Mouse (Mus musculus) kidney, adult 2 months (tissue): ENCODE data around the gene Gm28539. TPM values are rescaled to one million over a fixed set of nuclear protein-coding genes. Genes with fewer than 3 reads are reported as not detected.
"Not testable (repeated sequence)": the region's sequence is repeated elsewhere in the genome, so short reads cannot be mapped to it uniquely, and the experiment has no call there.

ENCODE experiments used
- DNase-seq: peaks from one replicate; pipeline ENCODE4 v3.0.0; 2021
- H3K27ac ChIP-seq: fragments of 200-500 bp; 2 replicates; pipeline ENCODE4 v1.5.1; 2012; ENCODE audit warnings: low read depth, low read length, control low read depth, inconsistent platforms; ENCODE audit not compliant: insufficient read depth
- H3K27me3 ChIP-seq: fragments of 200-500 bp; replicated peaks from 2 replicates; pipeline ENCODE4 v1.6.1; 2012; ENCODE audit warnings: mild to moderate bottlenecking, moderate library complexity, low read length, inconsistent platforms; ENCODE audit not compliant: control insufficient read depth, insufficient read depth
- H3K36me3 ChIP-seq: fragments of 200-500 bp; 2 replicates; pipeline ENCODE4 v1.6.1; 2012; ENCODE audit warnings: mild to moderate bottlenecking, moderate library complexity, low read length, inconsistent platforms; ENCODE audit not compliant: control insufficient read depth, insufficient read depth
- H3K4me1 ChIP-seq: fragments of 200-500 bp; 2 replicates; pipeline ENCODE4 v1.6.1; 2011; ENCODE audit warnings: low read length; ENCODE audit not compliant: control insufficient read depth, insufficient read depth
- H3K4me3 ChIP-seq: fragments of 200-500 bp; 2 replicates; pipeline ENCODE4 v1.5.1; 2011; ENCODE audit warnings: mild to moderate bottlenecking, low read depth, low read length, control low read depth; ENCODE audit not compliant: insufficient read depth
- CTCF ChIP-seq: fragments of 200-500 bp; conservative IDR thresholded peaks from 2 replicates; pipeline ENCODE4 v1.5.1; 2011; ENCODE audit warnings: low read depth, mild to moderate bottlenecking, control low read depth, low read length, moderate library complexity, mixed read lengths; ENCODE audit not compliant: insufficient read depth, insufficient read length
- POLR2A ChIP-seq: fragments of 200-500 bp; IDR thresholded peaks from one replicate; pipeline ENCODE4 v1.6.1; 2011; ENCODE audit warnings: low read depth, low read length, control low read depth
- WGBS: fragments of 180-500 bp; shearing (Covaris S2); methylation state at CpG from one replicate; pipeline ENCODE4 v1.1.7; 2018; 5-methylcytosine and 5-hydroxymethylcytosine counted together
- polyA plus RNA-seq: library from polyadenylated mRNA; depleted of rRNA; stranded (reverse); fragments of >200 nt; gene quantifications from 2 replicates; pipeline ENCODE4 v1.2.3, GENCODE M21; 2012

Gene Gm28539
- polyA plus RNA-seq, 1 experiment = not detected

- no peak overlapping the region for H3K27ac ChIP-seq
- TF ChIP-seq POLR2A = no peak
- no peaks in the 10 kb centered on the region for H3K4me1 ChIP-seq
- WGBS = 83% methylated on average over 4 of the region's 4 CpGs
- no peak for DNase-seq
- H3K4me3 ChIP-seq = no peak overlapping the region
- peaks cover 16% of the 10 kb centered on the region for H3K36me3 ChIP-seq
- no peaks in the 10 kb centered on the region for H3K27me3 ChIP-seq
Observed at GRCm38 (mm10) chr16:18822925-18823324, 13.5 kb upstream of the Gm28539 start.

GRCm38 (mm10) chr16:18828630-18829029, 7.8 kb upstream of the Gm28539 start:
- no peak for DNase-seq
- Histone ChIP-seq H3K4me1 (no peaks in the 10 kb centered on the region), H3K4me3 (no peak overlapping the region), H3K36me3 (peaks cover 12% of the 10 kb centered on the region), H3K27ac (no peak overlapping the region), H3K27me3 (no peaks in the 10 kb centered on the region)
- WGBS = 67% methylated on average over 3 of the region's 3 CpGs
- TF ChIP-seq POLR2A (no peak), CTCF (no peak)

- H3K27ac ChIP-seq = no peak overlapping the region
- no peak overlapping the region for H3K4me3 ChIP-seq
- 54% methylated on average over 6 of the region's 6 CpGs for WGBS
- H3K36me3 ChIP-seq = peaks cover 12% of the 10 kb centered on the region
- H3K27me3 ChIP-seq = no peaks in the 10 kb centered on the region
- H3K4me1 ChIP-seq = no peaks in the 10 kb centered on the region
- TF ChIP-seq POLR2A (no peak), CTCF (no peak)
- DNase-seq = no peak
Observed at GRCm38 (mm10) chr16:18829102-18829501, 7.3 kb upstream of the Gm28539 start.

- DNase-seq = no peak
- Histone ChIP-seq H3K36me3 (peaks cover 2% of the 10 kb centered on the region; the same call in 1 of the 2 replicates), H3K27me3 (no peaks in the 10 kb centered on the region), H3K27ac (no peak overlapping the region), H3K4me1 (peaks cover 3% of the 10 kb centered on the region; the same call in 1 of the 2 replicates), H3K4me3 (no peak overlapping the region)
- TF ChIP-seq CTCF (no peak), POLR2A (no peak)
- 70% methylated on average over 2 of the region's 2 CpGs for WGBS
Observed at GRCm38 (mm10) chr16:18833486-18833885, 2.9 kb upstream of the Gm28539 start.

- 0 out of 2 replicates have a peak overlapping the region, but pooled peaks have one; percentile 10 for H3K4me3 ChIP-seq
- no peak for TF ChIP-seq POLR2A
- TF ChIP-seq CTCF = no peak
- H3K27ac ChIP-seq = no peak overlapping the region
- no peak for DNase-seq
- peaks cover 3% of the 10 kb centered on the region; the same call in 1 of the 2 replicates for H3K4me1 ChIP-seq
- no peaks in the 10 kb centered on the region for H3K27me3 ChIP-seq
- H3K36me3 ChIP-seq = peaks cover 1% of the 10 kb centered on the region; the same call in 1 of the 2 replicates
- WGBS = 28% methylated on average over 3 of the region's 3 CpGs
Observed at GRCm38 (mm10) chr16:18836073-18836467, 314 bp upstream of the Gm28539 start.

- Histone ChIP-seq H3K36me3 (no peaks in the 10 kb centered on the region; the same call in 1 of the 2 replicates), H3K27ac (no peak overlapping the region), H3K4me3 (no peak overlapping the region), H3K27me3 (no peaks in the 10 kb centered on the region), H3K4me1 (peaks cover 3% of the 10 kb centered on the region; the same call in 1 of the 2 replicates)
- no peak for DNase-seq
- no peak for TF ChIP-seq POLR2A
- WGBS = 94% methylated on average over 4 of the region's 4 CpGs
Observed at GRCm38 (mm10) chr16:18838346-18838745, 2.0 kb downstream of the Gm28539 start.

GRCm38 (mm10) chr16:18846301-18846820, 10.0 kb downstream of the Gm28539 start:
- WGBS = 88% methylated on average over 15 of the region's 15 CpGs
- Histone ChIP-seq H3K27me3 (no peaks in the 10 kb centered on the region), H3K27ac (no peak overlapping the region), H3K4me1 (no peaks in the 10 kb centered on the region), H3K4me3 (no peak overlapping the region), H3K36me3 (no peaks in the 10 kb centered on the region)
- TF ChIP-seq CTCF = no peak
- no peak for TF ChIP-seq POLR2A
- DNase-seq = no peak

GRCm38 (mm10) chr16:18849521-18850190, 13.3 kb downstream of the Gm28539 start:
- 88% methylated on average over 16 of the region's 17 CpGs for WGBS
- H3K27ac ChIP-seq, H3K4me3 ChIP-seq, H3K36me3 ChIP-seq, DNase-seq, H3K27me3 ChIP-seq, H3K4me1 ChIP-seq: not testable (repeated sequence)
